Mouse (Mus musculus) cerebellum, postnatal 4 days (tissue): ENCODE data around the gene Hacd2.
A peak's percentile ranks its signal among the peaks of the same experiment; 100 is the strongest.

Experiments
- DNase-seq, 2 experiments: peaks; one replicate each; pipeline ENCODE4 v3.0.0; 2022; ENCODE audit warnings: low spot score in 2 of 2, mixed read lengths in 1 of 2

The Hacd2 gene

DNA sequence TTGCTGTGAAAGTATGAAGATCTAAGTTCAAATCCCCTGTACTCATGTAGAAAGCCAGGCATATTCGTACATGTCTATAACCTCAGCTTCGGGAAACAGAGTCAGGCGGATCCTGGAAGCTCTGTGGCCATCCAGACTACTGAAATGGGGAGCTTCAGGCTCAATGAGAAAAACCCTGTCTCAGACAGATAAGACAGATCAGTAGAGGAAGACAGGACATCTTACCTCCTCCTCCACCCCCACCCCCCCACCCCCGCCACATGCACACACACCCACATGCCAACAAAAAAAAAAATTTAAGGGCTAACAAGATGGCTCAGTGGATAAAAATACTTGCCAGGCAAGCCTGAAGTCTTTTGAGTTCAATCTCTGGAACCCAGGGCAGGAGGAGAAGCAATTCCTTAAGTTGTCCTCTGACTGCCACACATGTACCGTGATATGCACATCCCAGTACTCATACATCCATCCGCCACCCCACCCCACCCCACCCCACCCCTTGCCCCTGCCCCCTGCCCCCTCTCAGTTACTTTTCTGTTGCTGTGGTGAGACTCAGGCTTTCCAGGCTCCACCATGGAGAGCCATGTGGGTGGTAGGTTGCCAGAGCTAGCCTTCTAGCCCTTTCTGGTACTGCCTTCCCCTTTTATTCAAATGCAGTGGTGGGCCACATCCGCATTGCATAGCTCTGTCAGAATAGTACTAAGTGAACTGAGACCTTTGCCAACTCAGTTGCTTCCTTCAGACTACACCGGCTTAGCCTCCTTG, 32.4 kb downstream of the Hacd2 start:
- DNase-seq: no peak

- no peak for DNase-seq
Observed at GRCm38 (mm10) chr16:35055194-35055506, 32.9 kb downstream of the Hacd2 start.

GRCm38 (mm10) chr16:35055861-35056260, 33.6 kb downstream of the Hacd2 start:
- no peak for DNase-seq

GRCm38 (mm10) chr16:35056306-35056705, 34.1 kb downstream of the Hacd2 start:
- DNase-seq: peak in 1 of 2 experiments; percentile 25

DNA sequence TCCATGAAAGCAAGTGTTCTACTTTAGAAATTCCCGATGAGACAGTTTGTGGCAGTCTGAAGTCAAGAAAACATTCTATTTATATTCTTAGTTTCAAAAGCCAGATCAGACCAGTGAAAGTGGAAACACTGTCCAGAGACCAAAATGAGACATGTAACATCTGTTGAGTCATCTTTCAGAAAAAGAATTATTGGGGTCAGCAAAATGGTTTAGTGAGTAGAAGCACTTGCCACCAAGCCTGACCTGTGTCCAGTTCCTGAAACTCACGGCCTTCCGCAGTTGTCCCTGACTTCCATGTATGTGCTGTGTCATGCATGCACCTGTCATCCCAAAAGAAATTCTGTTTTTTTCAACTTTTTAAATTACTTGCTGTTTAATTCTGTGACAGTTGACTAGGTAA, 34.6 kb downstream of the Hacd2 start:
- DNase-seq: no peak

GRCm38 (mm10) chr16:35061017-35061416, 38.8 kb downstream of the Hacd2 start:
- peak in 1 of 2 experiments; percentile 27 for DNase-seq

- no peak for DNase-seq
Observed at GRCm38 (mm10) chr16:35065724-35066123, 43.5 kb downstream of the Hacd2 start.

DNA sequence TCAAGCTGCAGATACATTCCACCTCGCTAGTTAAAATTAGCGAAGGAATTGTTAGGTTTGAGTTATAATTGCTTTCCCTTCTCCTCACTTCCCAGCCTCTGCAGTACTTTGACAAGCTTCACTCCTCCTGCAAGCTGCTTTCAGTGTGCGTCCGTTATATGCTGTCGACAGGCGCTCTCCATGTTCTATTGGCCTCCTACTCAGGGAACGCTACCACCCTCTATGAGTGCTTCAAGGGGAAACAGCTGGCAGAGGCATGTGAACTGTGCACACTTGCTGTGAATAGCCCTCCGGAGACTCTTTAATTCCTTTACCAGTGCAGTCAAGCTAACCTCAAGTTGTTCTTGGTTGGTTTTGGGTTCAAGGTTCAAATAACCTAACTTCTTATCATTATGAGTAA, 44.9 kb downstream of the Hacd2 start:
- DNase-seq: no peak

GRCm38 (mm10) chr16:35067631-35068030, 45.4 kb downstream of the Hacd2 start:
- no peak for DNase-seq

- no peak for DNase-seq
Observed at GRCm38 (mm10) chr16:35068886-35069285, 46.7 kb downstream of the Hacd2 start.

- no peak for DNase-seq
Observed at GRCm38 (mm10) chr16:35074436-35074835, 52.2 kb downstream of the Hacd2 start.

DNA sequence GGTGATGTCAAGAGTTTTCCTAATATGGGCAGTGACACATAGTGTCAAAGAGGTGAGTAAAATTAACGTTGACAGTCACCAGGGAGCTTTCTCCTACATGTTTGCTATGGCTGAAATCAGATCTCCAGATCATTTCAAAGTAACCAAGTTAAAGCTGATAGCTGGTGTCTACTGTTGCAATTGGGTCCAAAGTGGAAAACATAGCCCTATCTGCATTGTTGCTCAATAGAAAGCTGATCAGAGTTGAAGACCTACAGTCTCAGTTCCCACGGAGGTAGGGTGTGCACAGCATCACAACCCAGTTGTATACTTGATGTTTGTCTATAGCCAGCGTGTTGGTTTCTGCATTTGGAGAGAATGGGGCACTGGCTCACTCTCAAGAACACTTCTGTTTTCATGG, 53.4 kb downstream of the Hacd2 start:
- no peak for DNase-seq

- no peak for DNase-seq
Observed at GRCm38 (mm10) chr16:35093500-35093899, 71.3 kb downstream of the Hacd2 start.

- no peak for DNase-seq
Observed at GRCm38 (mm10) chr16:35097870-35098530, 75.8 kb downstream of the Hacd2 start.

- no peak for DNase-seq
Observed at GRCm38 (mm10) chr16:35101751-35102420, 79.7 kb downstream of the Hacd2 start.

- no peak for DNase-seq
Observed at GRCm38 (mm10) chr16:35102866-35103620, 80.8 kb downstream of the Hacd2 start.

DNA sequence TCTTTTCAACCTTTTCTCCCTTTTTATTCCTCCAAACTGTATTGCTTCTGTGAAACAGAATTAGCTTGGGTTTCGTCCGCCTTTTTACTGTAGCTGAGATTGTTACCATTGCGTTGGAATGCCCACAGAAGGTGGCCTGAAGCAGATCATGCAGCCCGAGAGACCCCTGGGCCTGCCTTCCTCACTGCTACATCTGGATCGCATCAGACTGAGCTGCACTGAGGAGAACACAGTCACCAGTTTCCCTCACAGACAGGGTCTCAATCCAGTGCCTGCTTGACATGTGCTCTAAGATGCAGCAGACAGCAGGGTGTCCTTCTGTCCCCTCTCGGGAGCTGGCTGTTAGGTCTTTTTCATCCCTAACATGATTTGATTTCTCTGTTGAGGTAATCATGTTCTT, 85.8 kb downstream of the Hacd2 start:
- no peak for DNase-seq

- no peak for DNase-seq
Observed at GRCm38 (mm10) chr16:35109156-35109555, 86.9 kb downstream of the Hacd2 start.

- no peak for DNase-seq
Observed at GRCm38 (mm10) chr16:35109656-35110291, 87.5 kb downstream of the Hacd2 start.

GRCm38 (mm10) chr16:35110410-35111142, 88.3 kb downstream of the Hacd2 start:
- DNase-seq: peak; percentile 94 to 95

DNA sequence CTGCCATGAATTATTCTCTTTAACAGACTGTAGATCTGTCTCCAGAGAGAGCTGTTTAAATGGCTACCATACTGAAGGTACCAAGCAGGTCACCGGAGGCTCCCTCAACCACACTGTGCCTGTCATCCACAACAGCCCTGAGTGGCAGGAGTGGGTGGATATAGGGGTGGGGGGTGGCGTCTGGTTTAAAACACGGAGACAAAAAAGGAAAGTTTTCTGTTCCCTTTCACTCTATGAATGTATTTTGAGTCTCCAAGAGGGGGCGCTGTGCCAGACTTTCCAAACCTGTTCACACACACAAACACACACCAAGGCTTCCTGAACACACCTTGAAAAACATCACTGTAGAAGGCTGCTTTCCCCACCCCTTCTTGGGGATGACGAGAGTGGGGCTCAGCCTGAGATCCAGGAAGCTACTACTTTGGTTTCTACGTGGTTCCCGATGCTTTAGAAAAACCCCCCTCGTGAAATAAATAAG, 89.0 kb downstream of the Hacd2 start:
- peak in 1 of 2 experiments; percentile 47 for DNase-seq
